In genomic region chr4:70334995-70335394, GRCm38 (mm10) we compare ENCODE assay signal across 16 mouse cellular contexts.
DNase-seq lines count a peak whose midpoint lies in the region; ATAC-seq and TF ChIP-seq lines count a peak whose summit lies in the region.
"Had no signal": no experiment of that assay in that cellular context is flagged by ENCODE, and none has a peak within 500 bp of the region (broad histone marks: within the 10 kb centered on the region; RNA-seq: fewer than 3 reads in every experiment).

No protein-coding gene starts in this region.

- ATAC-seq in heart, embryonic 15.5 days (replicated peaks; ENCODE audit: insufficient number of reproducible peaks, insufficient read depth, low FRiP score, low read depth) = 0 out of 2 replicates have a peak, but pooled peaks have one; percentile 43
- no peak for ATAC-seq in midbrain, embryonic 13.5 days
- no peak for ATAC-seq in midbrain, postnatal 0 days (ENCODE audit: low FRiP score)
- 0 out of 2 replicates have a peak, but pooled peaks have one; percentile 23 for ATAC-seq in neural tube, embryonic 15.5 days (ENCODE audit: low FRiP score)
- no peak for ATAC-seq in megakaryocyte, adult 5-6 weeks (ENCODE audit: poor library complexity, severe bottlenecking)
- ATAC-seq: intestine, embryonic 15.5 days had no signal

- H3K27ac ChIP-seq in heart, embryonic 15.5 days = no peak overlapping the region
- H3K27ac ChIP-seq in midbrain, embryonic 13.5 days = 0 out of 2 replicates have a peak overlapping the region, but pooled peaks have one; percentile 15
- H3K27ac ChIP-seq in midbrain, postnatal 0 days (ENCODE audit: low read depth, low read length) = no peak overlapping the region
- H3K27ac ChIP-seq in neural tube, embryonic 15.5 days (replicated peaks) = no peak overlapping the region
- H3K27ac ChIP-seq: forebrain, embryonic 12.5 days; intestine, embryonic 15.5 days; limb, embryonic 15.5 days; lung, embryonic 15.5 days; stomach, postnatal 0 days had no signal

- H3K4me2 ChIP-seq in heart, embryonic 15.5 days = no peak overlapping the region
- H3K4me2 ChIP-seq in midbrain, embryonic 13.5 days (replicated peaks) = no peak overlapping the region
- H3K4me2 ChIP-seq in midbrain, postnatal 0 days (ENCODE audit: low read depth, low read length, poor library complexity, severe bottlenecking) = no peak overlapping the region
- H3K4me2 ChIP-seq in neural tube, embryonic 15.5 days = no peak overlapping the region
- H3K4me2 ChIP-seq: forebrain, embryonic 12.5 days; intestine, embryonic 15.5 days; limb, embryonic 15.5 days; lung, embryonic 15.5 days had no signal

- H3K9ac ChIP-seq in heart, embryonic 15.5 days = no peak overlapping the region
- no peak overlapping the region for H3K9ac ChIP-seq in midbrain, embryonic 13.5 days (replicated peaks)
- no peak overlapping the region for H3K9ac ChIP-seq in midbrain, postnatal 0 days (replicated peaks; ENCODE audit: low read length, poor library complexity, severe bottlenecking)
- no peak overlapping the region for H3K9ac ChIP-seq in neural tube, embryonic 15.5 days (replicated peaks)
- H3K9ac ChIP-seq: forebrain, embryonic 12.5 days; intestine, embryonic 15.5 days; limb, embryonic 15.5 days; lung, embryonic 15.5 days had no signal

- 0 out of 2 replicates have a peak, but pooled peaks cover 2% of the 10 kb centered on the region for H3K4me1 ChIP-seq in heart, embryonic 15.5 days (replicated peaks)
- peaks cover 12% of the 10 kb centered on the region; the same call in 1 of the 2 replicates for H3K4me1 ChIP-seq in midbrain, embryonic 13.5 days (replicated peaks)
- no peaks in the 10 kb centered on the region for H3K4me1 ChIP-seq in midbrain, postnatal 0 days (ENCODE audit: insufficient read depth, low read length)
- H3K4me1 ChIP-seq in neural tube, embryonic 15.5 days = peaks cover 4% of the 10 kb centered on the region
- H3K4me1 ChIP-seq: intestine, embryonic 15.5 days; limb, embryonic 15.5 days; lung, embryonic 15.5 days had no signal

- H3K36me3 ChIP-seq in heart, embryonic 15.5 days = no peaks in the 10 kb centered on the region
- H3K36me3 ChIP-seq in midbrain, embryonic 13.5 days = peaks cover 6% of the 10 kb centered on the region
- H3K36me3 ChIP-seq in midbrain, postnatal 0 days (ENCODE audit: insufficient read depth, low read length) = no peaks in the 10 kb centered on the region
- H3K36me3 ChIP-seq in neural tube, embryonic 15.5 days = no peaks in the 10 kb centered on the region
- H3K36me3 ChIP-seq: intestine, embryonic 15.5 days had no signal

- H3K27me3 ChIP-seq in heart, embryonic 15.5 days = no peaks in the 10 kb centered on the region
- no peaks in the 10 kb centered on the region for H3K27me3 ChIP-seq in midbrain, embryonic 13.5 days
- no peaks in the 10 kb centered on the region for H3K27me3 ChIP-seq in midbrain, postnatal 0 days (ENCODE audit: insufficient read depth, low read length)
- H3K27me3 ChIP-seq in neural tube, embryonic 15.5 days (replicated peaks) = no peaks in the 10 kb centered on the region
- H3K27me3 ChIP-seq: forebrain, embryonic 12.5 days; intestine, embryonic 15.5 days; limb, embryonic 15.5 days; lung, embryonic 15.5 days had no signal

- 71% methylated on average over 4 of the region's 4 CpGs for WGBS in heart, embryonic 15.5 days
- 83% methylated on average over 4 of the region's 4 CpGs for WGBS in midbrain, embryonic 13.5 days
- WGBS in midbrain, postnatal 0 days = 78% methylated on average over 4 of the region's 4 CpGs
- WGBS in neural tube, embryonic 15.5 days = 76% methylated on average over 4 of the region's 4 CpGs

- H3K9me3 ChIP-seq in heart, embryonic 15.5 days (replicated peaks) = no peaks in the 10 kb centered on the region
- no peaks in the 10 kb centered on the region for H3K9me3 ChIP-seq in midbrain, embryonic 13.5 days
- no peaks in the 10 kb centered on the region for H3K9me3 ChIP-seq in midbrain, postnatal 0 days (ENCODE audit: low read length)
- no peaks in the 10 kb centered on the region for H3K9me3 ChIP-seq in neural tube, embryonic 15.5 days (replicated peaks)
- H3K9me3 ChIP-seq: forebrain, embryonic 12.5 days; intestine, embryonic 15.5 days; limb, embryonic 15.5 days; lung, embryonic 15.5 days had no signal

- DNase-seq in heart, adult 18-20 months = no peak
- peak; percentile 33 for DNase-seq in kidney, postnatal 10 days
- no peak for DNase-seq in kidney, adult 9 months
- no peak for DNase-seq in midbrain, postnatal 0 days (ENCODE audit: low spot score)
- DNase-seq: cerebellum, postnatal 10 days; gastrocnemius, postnatal 25 days; thymus, postnatal 14 days had no signal

- no peak for TF ChIP-seq CTCF in midbrain, postnatal 0 days (IDR thresholded peaks at IDR 0.05)

- H3K4me3 ChIP-seq in heart, embryonic 15.5 days = no peak overlapping the region
- no peak overlapping the region for H3K4me3 ChIP-seq in midbrain, embryonic 13.5 days (replicated peaks)
- H3K4me3 ChIP-seq in midbrain, postnatal 0 days (ENCODE audit: low read depth, low read length) = no peak overlapping the region
- no peak overlapping the region for H3K4me3 ChIP-seq in neural tube, embryonic 15.5 days (replicated peaks)
- H3K4me3 ChIP-seq: forebrain, embryonic 12.5 days; intestine, embryonic 15.5 days; limb, embryonic 15.5 days; lung, embryonic 15.5 days had no signal

Comparison
In these comparisons a context has a peak if more than half of its experiments do, and no peak if none do; other contexts are left out.
1. ATAC-seq: peak in heart, embryonic 15.5 days (single experiment) and neural tube, embryonic 15.5 days (single experiment); none in midbrain, embryonic 13.5 days (single experiment), midbrain, postnatal 0 days (single experiment) and megakaryocyte, adult 5-6 weeks (single experiment).